Mouse (Mus musculus): ENCODE measurements around the gene Cdk2ap1.

The Cdk2ap1 gene

GRCm38 (mm10) chr5:124330086-124330485, 32.8 kb downstream of the Cdk2ap1 start:
- CTCF ChIA-PET, result interaction anchor here in 1 of 4 experiments (2.1 kb wide), 1 partner anchor 12 kb away, joined by 7 read pairs; no protein-coding TSS in a partner anchor
- POLR2A ChIA-PET, result interaction anchor here in 3 of 4 experiments (0.6 to 8.3 kb wide), 10 partner anchors 8 to 211 kb away, joined by 3 to 89 read pairs (median 8); partner anchors contain the start of gene Tmed2 (in 1 of the 3)

- CTCF ChIA-PET, result interaction anchor here in 3 of 4 experiments (0.5 to 1.8 kb wide), 8 partner anchors 11 to 1264 kb away, joined by 3 to 13 read pairs (median 4); no protein-coding TSS in a partner anchor
Measured at GRCm38 (mm10) chr5:124327510-124328364, 35.1 kb downstream of the Cdk2ap1 start, which contains the start of the genes Mphosph9 and 2810006K23Rik. Gene Mphosph9, minus strand, starts transcription at chr5:124327972. Gene 2810006K23Rik, plus strand, starts transcription at chr5:124328089.

GRCm38 (mm10) chr5:124326829-124327228, 36.1 kb downstream of the Cdk2ap1 start:
- ChIA-PET CTCF (interaction anchor here in 1 of 4 experiments (1.2 to 1.3 kb wide), 2 partner anchors 242 to 326 kb away, joined by 3 to 6 read pairs; no protein-coding TSS in a partner anchor), POLR2A (interaction anchor here (0.5 to 8.3 kb wide), 82 partner anchors 8 to 853 kb away, joined by 3 to 89 read pairs (median 4); partner anchors contain the start of genes Kmt5a (in 3 of the 4), Rilpl2 (in 3 of the 4), Abcb9 (in 2 of the 4) and Arl6ip4 (in 2 of the 4))

More at GRCm38 (mm10) chr5:124327510-124328364, 35.1 kb downstream of the Cdk2ap1 start, which contains the start of the genes Mphosph9 and 2810006K23Rik:
- POLR2A ChIA-PET, result interaction anchor here (0.5 to 8.3 kb wide), 131 partner anchors 9 to 852 kb away, joined by 3 to 89 read pairs (median 4); partner anchors contain the start of genes Rilpl2 (in 4 of the 4), Arl6ip4 (in 3 of the 4), Kmt5a (in 3 of the 4) and Abcb9 (in 2 of the 4)

- ChIA-PET CTCF (no interaction called here), POLR2A (interaction anchor here (0.9 to 5.7 kb wide), 9 partner anchors 9 to 222 kb away, joined by 3 to 38 read pairs (median 4); partner anchors contain the start of genes 2810006K23Rik (in 4 of the 4), Mphosph9 (in 4 of the 4) and Abcb9 (in 1 of the 4))
Measured at GRCm38 (mm10) chr5:124317648-124318047, 45.2 kb downstream of the Cdk2ap1 start.

GRCm38 (mm10) chr5:124315941-124316340, 46.9 kb downstream of the Cdk2ap1 start:
- ChIA-PET POLR2A (interaction anchor here in 2 of 4 experiments (0.5 to 5.7 kb wide), 6 partner anchors 8 to 236 kb away, joined by 3 to 38 read pairs (median 4); partner anchors contain the start of genes 2810006K23Rik (in 2 of the 2) and Mphosph9 (in 2 of the 2)), CTCF (interaction anchor here in 1 of 4 experiments (1.2 kb wide), 1 partner anchor 12 kb away, joined by 3 read pairs; the partner anchor contains the start of genes 2810006K23Rik and Mphosph9)

- POLR2A ChIA-PET, result interaction anchor here in 3 of 4 experiments (0.5 to 5.7 kb wide), 8 partner anchors 8 to 236 kb away, joined by 3 to 38 read pairs (median 4); partner anchors contain the start of genes 2810006K23Rik (in 2 of the 3) and Mphosph9 (in 2 of the 3)
- CTCF ChIA-PET, result interaction anchor here in 1 of 4 experiments (1.2 kb wide), 1 partner anchor 12 kb away, joined by 3 read pairs; the partner anchor contains the start of genes 2810006K23Rik and Mphosph9
Measured at GRCm38 (mm10) chr5:124315498-124315897, 47.4 kb downstream of the Cdk2ap1 start.

- CTCF ChIA-PET, result interaction anchor here in 2 of 4 experiments (0.7 to 1.0 kb wide), 2 partner anchors 10 to 42 kb away, joined by 3 to 4 read pairs; no protein-coding TSS in a partner anchor
- POLR2A ChIA-PET, result interaction anchor here in 3 of 4 experiments (0.7 to 2.7 kb wide), 7 partner anchors 13 to 151 kb away, joined by 3 to 17 read pairs (median 5); partner anchors contain the start of genes 2810006K23Rik (in 3 of the 3) and Mphosph9 (in 3 of the 3)
Measured at GRCm38 (mm10) chr5:124310091-124310490, 52.8 kb downstream of the Cdk2ap1 start.

GRCm38 (mm10) chr5:124309155-124309554, 53.7 kb downstream of the Cdk2ap1 start:
- CTCF ChIA-PET, result interaction anchor here in 3 of 4 experiments (0.5 to 1.8 kb wide), 4 partner anchors 9 to 1024 kb away, joined by 3 to 4 read pairs (median 4); no protein-coding TSS in a partner anchor
- POLR2A ChIA-PET, result interaction anchor here in 3 of 4 experiments (0.5 to 2.7 kb wide), 10 partner anchors 9 to 455 kb away, joined by 3 to 17 read pairs (median 4); partner anchors contain the start of genes 2810006K23Rik (in 3 of the 3) and Mphosph9 (in 3 of the 3)

- POLR2A ChIA-PET, result interaction anchor here (0.6 to 2.4 kb wide), 9 partner anchors 9 to 94 kb away, joined by 3 to 7 read pairs (median 3); partner anchors contain the start of genes 2810006K23Rik (in 2 of the 4) and Mphosph9 (in 2 of the 4)
- CTCF ChIA-PET, result interaction anchor here in 2 of 4 experiments (0.7 kb wide), 2 partner anchors 302 to 390 kb away, joined by 3 read pairs; no protein-coding TSS in a partner anchor
Measured at GRCm38 (mm10) chr5:124302853-124303252, 60.0 kb downstream of the Cdk2ap1 start.

- POLR2A ChIA-PET, result interaction anchor here (0.5 to 1.6 kb wide), 17 partner anchors 9 to 588 kb away, joined by 3 to 9 read pairs (median 4); partner anchors contain the start of genes 2810006K23Rik (in 3 of the 4) and Mphosph9 (in 3 of the 4)
- CTCF ChIA-PET, result interaction anchor here (0.5 to 3.2 kb wide), 16 partner anchors 8 to 1439 kb away, joined by 3 to 16 read pairs (median 4); no protein-coding TSS in a partner anchor
Measured at GRCm38 (mm10) chr5:124300132-124300531, 62.8 kb downstream of the Cdk2ap1 start.

- CTCF ChIA-PET, result interaction anchor here (0.5 to 3.2 kb wide), 14 partner anchors 10 to 629 kb away, joined by 3 to 16 read pairs (median 4); no protein-coding TSS in a partner anchor
- POLR2A ChIA-PET, result interaction anchor here in 2 of 4 experiments (0.7 to 1.6 kb wide), 5 partner anchors 13 to 364 kb away, joined by 3 to 7 read pairs (median 4); partner anchors contain the start of genes 2810006K23Rik (in 1 of the 2) and Mphosph9 (in 1 of the 2)
Measured at GRCm38 (mm10) chr5:124299307-124299706, 63.6 kb downstream of the Cdk2ap1 start.

GRCm38 (mm10) chr5:124296475-124296874, 66.4 kb downstream of the Cdk2ap1 start:
- CTCF ChIA-PET, result interaction anchor here in 2 of 4 experiments (0.5 to 2.2 kb wide), 3 partner anchors 134 to 952 kb away, joined by 3 to 7 read pairs (median 4); no protein-coding TSS in a partner anchor
- POLR2A ChIA-PET, result interaction anchor here in 3 of 4 experiments (1.0 to 1.8 kb wide), 5 partner anchors 9 to 134 kb away, joined by 3 to 4 read pairs (median 4); partner anchors contain the start of genes 2810006K23Rik (in 2 of the 3) and Mphosph9 (in 2 of the 3)
